Mouse (Mus musculus) megakaryocyte, embryonic 14.5 days (primary cell): ENCODE results near the gene Ubr4.

ENCODE experiments used
- FLI1 ChIP-seq: IDR thresholded peaks from 2 replicates; pipeline ENCODE4 v1.6.1; 2012; ENCODE audit warnings: low read length, inconsistent platforms, mixed read lengths
- GATA1 ChIP-seq: IDR thresholded peaks from 3 replicates; pipeline ENCODE4 v1.6.1; 2012; ENCODE audit warnings: mixed read lengths, low read length, inconsistent platforms, borderline replicate concordance

DNA sequence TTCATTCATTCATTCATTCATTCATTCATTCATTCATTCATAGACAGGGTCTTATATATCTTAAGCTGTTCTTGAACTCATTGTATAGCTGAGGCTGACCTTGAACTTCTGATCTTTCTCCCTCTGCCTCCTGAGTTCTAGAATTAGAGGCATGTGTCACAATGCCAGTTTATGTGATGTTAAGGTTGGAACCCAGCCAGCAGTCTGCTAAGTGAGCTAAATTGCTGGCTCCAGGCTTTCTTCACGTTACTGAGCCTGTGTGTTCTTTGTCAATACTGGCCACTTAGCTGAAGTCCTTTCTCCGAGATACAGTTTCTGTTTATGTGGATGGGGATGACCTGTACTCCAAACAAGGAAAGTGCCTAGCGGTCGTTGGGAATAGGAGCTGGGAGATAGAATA is 78.5 kb downstream of the Ubr4 start:
- TF ChIP-seq GATA1 (no peak), FLI1 (no peak)
